In the genomic region with DNA sequence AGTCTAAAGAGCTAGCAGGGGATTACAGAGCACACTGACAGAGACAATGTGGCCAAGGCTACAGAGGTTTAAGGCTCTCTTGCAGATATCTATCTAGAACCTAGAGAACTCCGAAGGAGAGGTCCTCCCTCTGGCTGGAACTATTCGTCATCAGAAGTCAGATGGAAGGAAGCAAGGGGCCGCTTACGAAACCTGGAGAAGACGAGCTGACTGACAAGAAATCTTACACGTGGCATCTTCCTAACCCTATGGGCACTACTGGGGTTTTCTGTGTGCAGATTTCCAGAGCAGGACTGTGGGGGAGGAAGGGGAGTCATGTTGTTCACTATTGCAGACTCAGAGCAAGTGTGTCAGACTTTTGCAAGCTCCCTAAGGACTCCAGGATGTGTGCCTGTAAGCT, we compare ENCODE assay signal across 34 mouse cellular contexts. TPM values are rescaled to one million over a fixed set of nuclear protein-coding genes. Genes with fewer than 3 reads are reported as not detected.
DNase-seq lines count a peak whose midpoint lies in the region; ATAC-seq and TF ChIP-seq lines count a peak whose summit lies in the region.
"Had no signal": no experiment of that assay in that cellular context is flagged by ENCODE, and none has a peak within 500 bp of the region (broad histone marks: within the 10 kb centered on the region; RNA-seq: fewer than 3 reads in every experiment).

No protein-coding gene starts in this region.

- ATAC-seq in liver, postnatal 0 days: no peak
- no peak for ATAC-seq in liver, embryonic 12.5 days
- 0 out of 2 replicates have a peak, but pooled peaks have one; percentile 11 for ATAC-seq in common myeloid progenitor, adult 5-6 weeks (replicated peaks; ENCODE audit: low read depth, poor library complexity, severe bottlenecking)
- peak; percentile 40 for ATAC-seq in monocyte, adult 5-6 weeks (replicated peaks; ENCODE audit: insufficient number of reproducible peaks, low FRiP score, low TSS enrichment, poor library complexity, severe bottlenecking)
- ATAC-seq in midbrain, embryonic 15.5 days (replicated peaks): no peak
- ATAC-seq: forebrain, embryonic 14.5 days; hindbrain, embryonic 16.5 days had no signal

- H3K27ac ChIP-seq in liver, postnatal 0 days (ENCODE audit: low read depth): peak overlapping the region; percentile 3; the same call in 1 of the 2 replicates
- H3K27ac ChIP-seq in liver, embryonic 12.5 days: no peak overlapping the region
- no peak overlapping the region for H3K27ac ChIP-seq in midbrain, embryonic 15.5 days
- H3K27ac ChIP-seq: embryonic facial prominence, embryonic 12.5 days; heart, embryonic 10.5 days; heart, embryonic 15.5 days; kidney, embryonic 15.5 days; limb, embryonic 10.5 days; limb, embryonic 15.5 days; liver, embryonic 14.5 days; lung, embryonic 15.5 days had no signal

- TF ChIP-seq EP300 in liver, postnatal 0 days (IDR thresholded peaks at IDR 0.05; ENCODE audit: low read depth): no peak

- H3K4me3 ChIP-seq in liver, postnatal 0 days (ENCODE audit: low read depth, low read length): no peak overlapping the region
- H3K4me3 ChIP-seq in liver, embryonic 12.5 days: no peak overlapping the region
- no peak overlapping the region for H3K4me3 ChIP-seq in midbrain, embryonic 15.5 days
- H3K4me3 ChIP-seq: embryonic facial prominence, embryonic 12.5 days; heart, embryonic 10.5 days; heart, embryonic 15.5 days; kidney, embryonic 15.5 days; limb, embryonic 10.5 days; limb, embryonic 15.5 days; lung, embryonic 15.5 days had no signal

- DNase-seq in liver, postnatal 0 days: no peak
- peak; percentile 63 for DNase-seq in 416B (ENCODE audit: low read depth)
- DNase-seq in thymus, postnatal 25 days: no peak
- DNase-seq: adrenal gland, adult 2 months; cerebellum, adult 11 months; cerebellum, adult 9-10 months; cerebellum, postnatal 36 days; embryo, embryonic 11 days; gastrocnemius, postnatal 14 days; kidney, adult 18-20 months; kidney, postnatal 36 days; right cerebral cortex, postnatal 25 days; spleen, adult 18-20 months had no signal

- no peak overlapping the region for H3K4me2 ChIP-seq in liver, postnatal 0 days (ENCODE audit: low read depth, low read length)
- H3K4me2 ChIP-seq in liver, embryonic 12.5 days: no peak overlapping the region
- no peak overlapping the region for H3K4me2 ChIP-seq in midbrain, embryonic 15.5 days
- H3K4me2 ChIP-seq: embryonic facial prominence, embryonic 12.5 days; heart, embryonic 15.5 days; kidney, embryonic 15.5 days; limb, embryonic 15.5 days; lung, embryonic 15.5 days; midbrain, embryonic 11.5 days had no signal

- WGBS in liver, postnatal 0 days (ENCODE audit: insufficient replicate concordance): 20% methylated on average over 6 of the region's 6 CpGs
- WGBS in liver, embryonic 12.5 days (ENCODE audit: insufficient replicate concordance): 35% methylated on average over 6 of the region's 6 CpGs
- 55% methylated on average over 6 of the region's 6 CpGs for WGBS in midbrain, embryonic 15.5 days

- H3K9ac ChIP-seq in liver, postnatal 0 days (replicated peaks): no peak overlapping the region
- no peak overlapping the region for H3K9ac ChIP-seq in liver, embryonic 12.5 days
- H3K9ac ChIP-seq in midbrain, embryonic 15.5 days: no peak overlapping the region
- H3K9ac ChIP-seq: embryonic facial prominence, embryonic 12.5 days; heart, embryonic 15.5 days; kidney, embryonic 15.5 days; limb, embryonic 15.5 days; liver, embryonic 14.5 days; lung, embryonic 15.5 days had no signal

- peaks cover 12% of the 10 kb centered on the region; the same call in 1 of the 2 replicates for H3K4me1 ChIP-seq in liver, postnatal 0 days (ENCODE audit: insufficient read depth)
- H3K4me1 ChIP-seq in liver, embryonic 12.5 days: no peaks in the 10 kb centered on the region
- no peaks in the 10 kb centered on the region for H3K4me1 ChIP-seq in midbrain, embryonic 15.5 days
- H3K4me1 ChIP-seq: embryonic facial prominence, embryonic 12.5 days; heart, embryonic 10.5 days; heart, embryonic 15.5 days; kidney, embryonic 15.5 days; limb, embryonic 10.5 days; limb, embryonic 15.5 days; lung, embryonic 15.5 days had no signal

- TF ChIP-seq CTCF in liver, postnatal 0 days (IDR thresholded peaks at IDR 0.05; ENCODE audit: low read depth): no peak

- no peaks in the 10 kb centered on the region for H3K27me3 ChIP-seq in liver, postnatal 0 days (ENCODE audit: insufficient read depth, low read length)
- no peaks in the 10 kb centered on the region for H3K27me3 ChIP-seq in liver, embryonic 12.5 days (replicated peaks)
- no peaks in the 10 kb centered on the region for H3K27me3 ChIP-seq in midbrain, embryonic 15.5 days (replicated peaks)
- H3K27me3 ChIP-seq: embryonic facial prominence, embryonic 12.5 days; heart, embryonic 15.5 days; kidney, embryonic 15.5 days; limb, embryonic 15.5 days; lung, embryonic 15.5 days had no signal

- no peaks in the 10 kb centered on the region for H3K9me3 ChIP-seq in liver, postnatal 0 days (ENCODE audit: low read length)
- H3K9me3 ChIP-seq in liver, embryonic 12.5 days (replicated peaks): no peaks in the 10 kb centered on the region
- H3K9me3 ChIP-seq in midbrain, embryonic 15.5 days: no peaks in the 10 kb centered on the region
- H3K9me3 ChIP-seq: embryonic facial prominence, embryonic 12.5 days; heart, embryonic 10.5 days; heart, embryonic 15.5 days; limb, embryonic 10.5 days; limb, embryonic 15.5 days; lung, embryonic 15.5 days had no signal

- no peaks in the 10 kb centered on the region for H3K36me3 ChIP-seq in liver, postnatal 0 days (replicated peaks; ENCODE audit: insufficient read depth, low read length)
- H3K36me3 ChIP-seq in liver, embryonic 12.5 days: no peaks in the 10 kb centered on the region
- no peaks in the 10 kb centered on the region for H3K36me3 ChIP-seq in midbrain, embryonic 15.5 days (replicated peaks)
- H3K36me3 ChIP-seq: embryonic facial prominence, embryonic 12.5 days; heart, embryonic 10.5 days; heart, embryonic 15.5 days; kidney, embryonic 15.5 days; limb, embryonic 10.5 days; limb, embryonic 15.5 days; lung, embryonic 15.5 days had no signal

RNA-seq across cellular contexts. Expression of a gene that starts 4.1 kb away (rescaled TPM):
- polyA plus RNA-seq in liver, postnatal 0 days (2015; fragmentation: Nextera tagmentation; extraction: Ambion mirVana): not detected in 2 replicates
- polyA plus RNA-seq in liver, embryonic 12.5 days (2016; fragmentation: Nextera tagmentation; extraction: Ambion mirVana): not detected in 2 replicates
- total RNA-seq in common myeloid progenitor, adult 5-6 weeks (2017): not detected in 2 replicates
- total RNA-seq in monocyte, adult 5-6 weeks (2017): not detected in 3 replicates
- not detected in 2 replicates for polyA plus RNA-seq in midbrain, embryonic 15.5 days (2015; fragmentation: Nextera tagmentation; extraction: Ambion mirVana)
- total RNA-seq: adrenal gland, adult 2 months; gastrocnemius, postnatal 14 days; heart, postnatal 25 days; left cerebral cortex, postnatal 10 days; midbrain, postnatal 0 days had no signal
- polyA plus RNA-seq: embryonic facial prominence, embryonic 12.5 days; forebrain, embryonic 14.5 days; heart, embryonic 10.5 days; heart, embryonic 15.5 days; hindbrain, embryonic 11.5 days; hindbrain, embryonic 16.5 days; intestine, embryonic 14.5 days; kidney, embryonic 15.5 days; limb, embryonic 10.5 days; limb, embryonic 15.5 days; liver, embryonic 14.5 days; lung, embryonic 15.5 days; midbrain, embryonic 11.5 days; midbrain, postnatal 0 days; neural tube, embryonic 14.5 days had no signal

RNA-seq across cellular contexts. Expression of a gene that starts 37.5 kb away (rescaled TPM):
- polyA plus RNA-seq in liver, postnatal 0 days (2015; fragmentation: Nextera tagmentation; extraction: Ambion mirVana): 5.7 and 6.7 TPM in 2 replicates
- 6.3 and 6.9 TPM in 2 replicates for polyA plus RNA-seq in liver, embryonic 12.5 days (2016; fragmentation: Nextera tagmentation; extraction: Ambion mirVana)
- total RNA-seq in common myeloid progenitor, adult 5-6 weeks (2017): 0.14 TPM in 1 of 2 replicates, not detected in the other
- not detected in 3 replicates for total RNA-seq in monocyte, adult 5-6 weeks (2017)
- 0.24 and 0.28 TPM in 2 replicates for polyA plus RNA-seq in midbrain, embryonic 15.5 days (2015; fragmentation: Nextera tagmentation; extraction: Ambion mirVana)
- polyA plus RNA-seq: midbrain, embryonic 11.5 days had no signal

RNA-seq across cellular contexts. Expression of a gene that starts 49.5 kb away (rescaled TPM):
- polyA plus RNA-seq in liver, postnatal 0 days (2015; fragmentation: Nextera tagmentation; extraction: Ambion mirVana): 28.7 and 31.6 TPM in 2 replicates
- 10.7 and 11.4 TPM in 2 replicates for polyA plus RNA-seq in liver, embryonic 12.5 days (2016; fragmentation: Nextera tagmentation; extraction: Ambion mirVana)
- total RNA-seq in common myeloid progenitor, adult 5-6 weeks (2017): 71.7 and 72.2 TPM in 2 replicates
- total RNA-seq in monocyte, adult 5-6 weeks (2017): 182 to 271 TPM (median 223 TPM) in 3 replicates
- polyA plus RNA-seq in midbrain, embryonic 15.5 days (2015; fragmentation: Nextera tagmentation; extraction: Ambion mirVana): 23.2 and 23.3 TPM in 2 replicates

RNA-seq across cellular contexts. Expression of a gene that starts 56.7 kb away (rescaled TPM):
- 1.0 and 1.7 TPM in 2 replicates for polyA plus RNA-seq in liver, postnatal 0 days (2015; fragmentation: Nextera tagmentation; extraction: Ambion mirVana)
- polyA plus RNA-seq in liver, embryonic 12.5 days (2016; fragmentation: Nextera tagmentation; extraction: Ambion mirVana): 1.5 and 1.6 TPM in 2 replicates
- 5.6 and 6.1 TPM in 2 replicates for total RNA-seq in common myeloid progenitor, adult 5-6 weeks (2017)
- 5.2 to 11.1 TPM (median 8.1 TPM) in 3 replicates for total RNA-seq in monocyte, adult 5-6 weeks (2017)
- 3.9 and 4.3 TPM in 2 replicates for polyA plus RNA-seq in midbrain, embryonic 15.5 days (2015; fragmentation: Nextera tagmentation; extraction: Ambion mirVana)

Comparison
In these comparisons a context has a peak if more than half of its experiments do, and no peak if none do; other contexts are left out.
1. ATAC-seq: peak in common myeloid progenitor, adult 5-6 weeks (single experiment) and monocyte, adult 5-6 weeks (single experiment); none in liver, postnatal 0 days (single experiment), liver, embryonic 12.5 days (single experiment) and midbrain, embryonic 15.5 days (single experiment).